Comparison of ENCODE assay signal across 22 mouse cellular contexts in genomic region chr1:79859975-79860374, GRCm38 (mm10). TPM values are rescaled to one million over a fixed set of nuclear protein-coding genes. Genes with fewer than 3 reads are reported as not detected.
DNase-seq lines count a peak whose midpoint lies in the region; ATAC-seq lines count a peak whose summit lies in the region.
"Had no signal": no experiment of that assay in that cellular context is flagged by ENCODE, and none has a peak within 500 bp of the region (broad histone marks: within the 10 kb centered on the region; RNA-seq: fewer than 3 reads in every experiment).

No protein-coding gene starts in this region.

- peaks cover 38% of the 10 kb centered on the region for H3K4me1 ChIP-seq in heart, embryonic 15.5 days (replicated peaks)
- H3K4me1 ChIP-seq in lung, embryonic 16.5 days (replicated peaks; ENCODE audit: control insufficient read depth, insufficient read depth, low read length), result peaks cover 31% of the 10 kb centered on the region
- peaks cover 9% of the 10 kb centered on the region for H3K4me1 ChIP-seq in hindbrain, embryonic 16.5 days (ENCODE audit: control insufficient read depth, insufficient read depth, low read depth, low read length)

- H3K4me2 ChIP-seq in heart, embryonic 15.5 days, result peak overlapping the region; percentile 42; the same call in 1 of the 2 replicates
- H3K4me2 ChIP-seq in lung, embryonic 16.5 days (ENCODE audit: low read depth, low read length), result no peak overlapping the region
- H3K4me2 ChIP-seq in hindbrain, embryonic 16.5 days (ENCODE audit: low read length), result no peak overlapping the region; the same call in 1 of the 2 replicates
- H3K4me2 ChIP-seq: liver, embryonic 12.5 days had no signal

- peak; percentile 13 for DNase-seq in embryo, embryonic 10.5 days (ENCODE audit: low spot score)
- no peak for DNase-seq in embryo, embryonic 9.5 days (ENCODE audit: extremely low spot score)
- no peak for DNase-seq in heart, adult 18-20 months
- no peak for DNase-seq in lung, postnatal 36 days
- DNase-seq in right cerebral cortex, adult 18-20 months, result no peak
- DNase-seq: adrenal gland, postnatal 25 days; cerebellum, adult 8-10 months; gastrocnemius, postnatal 14 days; heart, adult 2 months; kidney, adult 11 months; kidney, postnatal 36 days; layer of hippocampus, adult 9-11 months; lung, postnatal 14 days had no signal

- no peak overlapping the region for H3K4me3 ChIP-seq in heart, embryonic 15.5 days
- H3K4me3 ChIP-seq in lung, embryonic 16.5 days (ENCODE audit: low read length), result no peak overlapping the region
- H3K4me3 ChIP-seq in hindbrain, embryonic 16.5 days (ENCODE audit: low read length), result no peak overlapping the region
- H3K4me3 ChIP-seq: forebrain, embryonic 15.5 days; heart, adult 2 months; limb, embryonic 13.5 days; liver, embryonic 12.5 days had no signal

- WGBS in heart, embryonic 15.5 days, result 69% methylated on average over 5 of the region's 5 CpGs
- 51% methylated on average over 5 of the region's 5 CpGs for WGBS in lung, embryonic 16.5 days
- 73% methylated on average over 5 of the region's 5 CpGs for WGBS in hindbrain, embryonic 16.5 days

- no peaks in the 10 kb centered on the region for H3K9me3 ChIP-seq in heart, embryonic 15.5 days (replicated peaks)
- no peaks in the 10 kb centered on the region for H3K9me3 ChIP-seq in lung, embryonic 16.5 days (ENCODE audit: control insufficient read depth, low read length)
- H3K9me3 ChIP-seq in hindbrain, embryonic 16.5 days (ENCODE audit: control insufficient read depth, low read length), result no peaks in the 10 kb centered on the region
- H3K9me3 ChIP-seq: embryonic facial prominence, embryonic 10.5 days; forebrain, embryonic 15.5 days; kidney, embryonic 15.5 days; limb, embryonic 13.5 days; liver, embryonic 12.5 days had no signal

- H3K27ac ChIP-seq in heart, embryonic 15.5 days, result peak overlapping the region; percentile 47
- H3K27ac ChIP-seq in lung, embryonic 16.5 days (ENCODE audit: low read length), result peak overlapping the region; percentile 91; the same call in 1 of the 2 replicates
- H3K27ac ChIP-seq in hindbrain, embryonic 16.5 days (ENCODE audit: low read depth, low read length), result peak overlapping the region; percentile 68; the same call in 1 of the 2 replicates
- H3K27ac ChIP-seq: forebrain, embryonic 15.5 days; heart, adult 2 months; kidney, embryonic 15.5 days; limb, embryonic 13.5 days; liver, embryonic 12.5 days had no signal

- no peaks in the 10 kb centered on the region for H3K36me3 ChIP-seq in heart, embryonic 15.5 days
- no peaks in the 10 kb centered on the region for H3K36me3 ChIP-seq in lung, embryonic 16.5 days (ENCODE audit: control insufficient read depth, insufficient read depth, low read length)
- no peaks in the 10 kb centered on the region for H3K36me3 ChIP-seq in hindbrain, embryonic 16.5 days (ENCODE audit: control insufficient read depth, insufficient read depth, low read length)
- H3K36me3 ChIP-seq: embryonic facial prominence, embryonic 10.5 days; forebrain, embryonic 15.5 days; kidney, embryonic 15.5 days; limb, embryonic 13.5 days; liver, embryonic 12.5 days had no signal

- no peak for ATAC-seq in heart, embryonic 15.5 days (replicated peaks; ENCODE audit: insufficient number of reproducible peaks, insufficient read depth, low FRiP score, low read depth)
- ATAC-seq in lung, embryonic 16.5 days (ENCODE audit: low read depth), result peak; percentile 72
- no peak for ATAC-seq in hindbrain, embryonic 16.5 days
- ATAC-seq: activated CD4-positive, CD25-positive, alpha-beta regulatory T cell, adult 4 months; liver, embryonic 12.5 days had no signal

- no peak overlapping the region for H3K9ac ChIP-seq in heart, embryonic 15.5 days
- no peak overlapping the region for H3K9ac ChIP-seq in lung, embryonic 16.5 days (ENCODE audit: low read length)
- H3K9ac ChIP-seq in hindbrain, embryonic 16.5 days (ENCODE audit: low read depth, low read length), result no peak overlapping the region
- H3K9ac ChIP-seq: forebrain, embryonic 15.5 days; kidney, embryonic 15.5 days; limb, embryonic 13.5 days; liver, embryonic 12.5 days had no signal

- no peaks in the 10 kb centered on the region for H3K27me3 ChIP-seq in heart, embryonic 15.5 days
- H3K27me3 ChIP-seq in lung, embryonic 16.5 days (ENCODE audit: control insufficient read depth, insufficient read depth, low read depth, low read length), result no peaks in the 10 kb centered on the region
- H3K27me3 ChIP-seq in hindbrain, embryonic 16.5 days (replicated peaks; ENCODE audit: control insufficient read depth, insufficient read depth, low read length), result no peaks in the 10 kb centered on the region
- H3K27me3 ChIP-seq: kidney, embryonic 15.5 days; limb, embryonic 13.5 days had no signal

RNA-seq across cellular contexts. Expression of gene Serpine2, which starts 1.0 kb away (rescaled TPM):
- polyA plus RNA-seq in heart, embryonic 15.5 days (2015; fragmentation: Nextera tagmentation; extraction: Ambion mirVana), result 99.4 and 124 TPM in 2 replicates
- total RNA-seq in heart, adult 18-20 months (2021), result 10 to 100 TPM; 20.7 to 29.5 TPM
- polyA plus RNA-seq in lung, embryonic 16.5 days (2015; fragmentation: Nextera tagmentation; extraction: Ambion mirVana), result 342 and 369 TPM in 2 replicates
- polyA plus RNA-seq in hindbrain, embryonic 16.5 days (2015; fragmentation: Nextera tagmentation; extraction: Ambion mirVana), result 378 and 403 TPM in 2 replicates
